Mouse (Mus musculus): ENCODE measurements around the gene Otog. TPM values are rescaled to one million over a fixed set of nuclear protein-coding genes. Genes with fewer than 3 reads are reported as not detected.

The Otog gene
- total and polyA plus RNA-seq, 3 experiments: under 0.01 TPM; not detected in 2

DNA sequence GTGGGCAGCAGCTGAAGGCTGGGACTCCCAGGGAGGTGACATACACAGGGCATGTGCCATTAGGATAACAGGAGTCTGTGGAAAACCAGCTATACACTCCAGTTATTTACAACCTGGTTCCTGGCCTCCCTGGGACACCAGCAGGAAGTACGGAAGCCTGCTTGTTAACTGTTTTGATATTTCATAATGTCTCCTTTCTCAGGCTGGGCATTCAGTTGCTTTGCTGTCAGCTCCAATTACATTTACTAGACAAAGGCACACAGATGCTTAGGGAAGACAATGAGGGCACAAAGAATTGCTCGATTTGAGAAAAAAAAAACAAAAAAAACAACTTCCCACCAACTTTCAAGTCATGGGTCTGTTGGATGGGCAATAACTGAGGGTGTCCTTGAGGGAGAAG lies 24.3 kb upstream of the Otog start:
- H3K79me2 ChIP-seq (replicated peaks; ENCODE audit: control insufficient read depth, extremely low read depth, insufficient read depth, poor library complexity, severe bottlenecking): no peaks in the 10 kb centered on the region
- no peaks in the 10 kb centered on the region for H3K9me3 ChIP-seq (replicated peaks; ENCODE audit: low read length)
- peaks cover 94% of the 10 kb centered on the region for H3K27me3 ChIP-seq (replicated peaks)
- H3K36me3 ChIP-seq (replicated peaks in 1 of 2; ENCODE audit: control insufficient read depth in 1 of 2, insufficient read depth in 1 of 2, low read length in 1 of 2): no peaks in the 10 kb centered on the region
- H3K4me3 ChIP-seq (replicated peaks in 1 of 3; ENCODE audit: low read depth in 2 of 3, low read length in 2 of 3, poor library complexity in 1 of 3): no peak overlapping the region
- dilution Hi-C loops (cut with MboI; ENCODE audit: extremely low pct_ligation_motif_present, extremely low pct_unique_long_range_greater_than_20kb, low sequenced_read_pairs) (no loop called here), in situ Hi-C loops (cut with MboI; ENCODE audit: low pct_ligation_motif_present, low pct_unique_long_range_greater_than_20kb, low sequenced_read_pairs) (no loop called here)
- H3K4me2 ChIP-seq (ENCODE audit: insufficient read depth, low read depth, poor library complexity, severe bottlenecking): no peak overlapping the region
- H3K4me1 ChIP-seq (ENCODE audit: control insufficient read depth in 1 of 2, insufficient read depth in 2 of 2): 0 out of 4 replicates have a peak, but pooled peaks cover 0 to 2% of the 10 kb centered on the region in 2 experiments
- DNase-seq (ENCODE audit: extremely low read depth): no peak
- no peak overlapping the region for H3K9ac ChIP-seq (ENCODE audit: insufficient read depth, low read depth)
- no peak for TF ChIP-seq ZNF384 (IDR thresholded peaks at IDR 0.05; ENCODE audit: low read depth, low read length)
- no peak for TF ChIP-seq KAT2A (IDR thresholded peaks at IDR 0.05; ENCODE audit: insufficient replicate concordance, low read length)
- TF ChIP-seq TCF12 (IDR thresholded peaks at IDR 0.05; ENCODE audit: low read depth, low read length): no peak
- TF ChIP-seq CTCF (conservative IDR thresholded peaks at IDR 0.05 in 1 of 2, IDR thresholded peaks at IDR 0.05 in 1 of 2; ENCODE audit: low read depth in 2 of 2, low read length in 2 of 2): no peak
- no peak for TF ChIP-seq MAZ (IDR thresholded peaks at IDR 0.05; ENCODE audit: low read depth, low read length)
- no peak for TF ChIP-seq ZKSCAN1 (IDR thresholded peaks at IDR 0.05; ENCODE audit: borderline replicate concordance, low read depth, low read length)
- no peak for TF ChIP-seq MYC (IDR thresholded peaks at IDR 0.05; ENCODE audit: low read depth, low read length)
- no peak for TF ChIP-seq USF1 (IDR thresholded peaks at IDR 0.05; ENCODE audit: low read depth, low read length)
- TF ChIP-seq SMC3 (IDR thresholded peaks at IDR 0.05; ENCODE audit: low read depth, low read length): no peak
- TF ChIP-seq POLR2A (IDR thresholded peaks at IDR 0.05; ENCODE audit: low read depth, low read length): no peak
- no peak for TF ChIP-seq PAX5 (IDR thresholded peaks at IDR 0.05; ENCODE audit: low read length)
- TF ChIP-seq JUN (IDR thresholded peaks at IDR 0.05; ENCODE audit: insufficient read depth, low read depth, low read length): no peak
- H3K27ac ChIP-seq (ENCODE audit: insufficient read depth, low read depth): no peak overlapping the region

DNA sequence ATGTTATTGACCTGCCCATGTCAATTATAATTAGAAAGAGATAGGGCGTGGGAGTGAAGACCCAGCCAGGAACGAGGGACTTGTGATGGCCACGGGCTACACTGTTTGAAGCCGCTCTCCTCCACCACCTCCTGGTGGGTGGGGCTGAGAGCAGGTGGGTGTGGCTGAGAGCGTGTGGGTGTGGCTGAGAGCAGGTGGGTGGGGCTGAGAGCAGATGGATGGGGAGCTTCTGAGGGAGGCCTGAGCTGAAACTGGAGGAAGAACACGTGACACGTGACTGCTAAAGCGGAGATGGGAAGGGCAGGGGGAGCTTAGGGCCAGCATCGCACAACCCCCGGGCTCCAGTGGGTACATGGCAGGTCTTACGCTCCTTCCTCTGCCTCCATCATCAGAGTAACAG lies 22.4 kb upstream of the Otog start:
- Histone ChIP-seq H3K27me3 (replicated peaks) (peaks cover 91% of the 10 kb centered on the region), H3K36me3 (replicated peaks in 1 of 2; ENCODE audit: control insufficient read depth in 1 of 2, insufficient read depth in 1 of 2, low read length in 1 of 2) (no peaks in the 10 kb centered on the region), H3K9me3 (replicated peaks; ENCODE audit: low read length) (no peaks in the 10 kb centered on the region), H3K79me2 (replicated peaks; ENCODE audit: control insufficient read depth, extremely low read depth, insufficient read depth, poor library complexity, severe bottlenecking) (no peaks in the 10 kb centered on the region), H3K4me2 (ENCODE audit: insufficient read depth, low read depth, poor library complexity, severe bottlenecking) (no peak overlapping the region), H3K27ac (ENCODE audit: insufficient read depth, low read depth) (no peak overlapping the region), H3K9ac (ENCODE audit: insufficient read depth, low read depth) (no peak overlapping the region), H3K4me1 (ENCODE audit: control insufficient read depth in 1 of 2, insufficient read depth in 2 of 2) (0 out of 4 replicates have a peak, but pooled peaks cover 0 to 2% of the 10 kb centered on the region in 2 experiments), H3K4me3 (replicated peaks in 1 of 3; ENCODE audit: low read depth in 2 of 3, low read length in 2 of 3, poor library complexity in 1 of 3) (no peak overlapping the region)
- DNase-seq (ENCODE audit: extremely low read depth): no peak
- TF ChIP-seq HCFC1 (IDR thresholded peaks at IDR 0.05; ENCODE audit: low read depth, low read length): no peak
- no peak for TF ChIP-seq ELF1 (IDR thresholded peaks at IDR 0.05; ENCODE audit: low read depth, low read length)
- no peak for TF ChIP-seq MYC (IDR thresholded peaks at IDR 0.05; ENCODE audit: low read depth, low read length)
- no peak for TF ChIP-seq E2F4 (IDR thresholded peaks at IDR 0.05; ENCODE audit: insufficient replicate concordance, low read depth, low read length)
- TF ChIP-seq NRF1 (IDR thresholded peaks at IDR 0.05; ENCODE audit: low read depth, low read length): no peak
- no peak for TF ChIP-seq JUN (IDR thresholded peaks at IDR 0.05; ENCODE audit: insufficient read depth, low read depth, low read length)
- in situ Hi-C loops (cut with MboI; ENCODE audit: low pct_ligation_motif_present, low pct_unique_long_range_greater_than_20kb, low sequenced_read_pairs) (no loop called here), dilution Hi-C loops (cut with MboI; ENCODE audit: extremely low pct_ligation_motif_present, extremely low pct_unique_long_range_greater_than_20kb, low sequenced_read_pairs) (no loop called here)

Measured in CH12.LX (cell line).